Mouse (Mus musculus): ENCODE measurements around the gene Pde4a.

- TF ChIP-seq POLR2A (IDR thresholded peaks at IDR 0.05; ENCODE audit: insufficient read depth, low read depth, low read length) (no peak), EP300 (IDR thresholded peaks at IDR 0.05; ENCODE audit: insufficient read depth, low read depth, low read length) (no peak), CTCF (IDR thresholded peaks at IDR 0.05) (no peak)
Measured at GRCm38 (mm10) chr9:21121483-21121882, 44.0 kb upstream of the Pde4a start.
